Mouse (Mus musculus) megakaryocyte, embryonic 14.5 days (primary cell): ENCODE measurements at regions not wholly inside any gene's neighbourhood (a gene's known extent, or its start where the extent isn't known, plus 50 kb on each side); places are given as distances from the start of the nearest gene placed in this dataset.

ENCODE experiments used
- H3K27me3 ChIP-seq: replicated peaks from 2 replicates; pipeline ENCODE3; 2012; ENCODE audit warnings: inconsistent platforms
- H3K36me3 ChIP-seq: replicated peaks from 2 replicates; pipeline ENCODE3; 2012; ENCODE audit warnings: low read length, inconsistent platforms, mixed read lengths
- H3K4me1 ChIP-seq: 2 replicates; pipeline ENCODE4 v1.6.1; 2012; ENCODE audit warnings: inconsistent platforms
- H3K4me3 ChIP-seq: replicated peaks from 2 replicates; pipeline ENCODE3; 2012; ENCODE audit warnings: moderate library complexity, mild to moderate bottlenecking, inconsistent platforms
- H3K9me3 ChIP-seq: 2 replicates; pipeline ENCODE4 v1.6.1; 2012; ENCODE audit warnings: inconsistent platforms
- FLI1 ChIP-seq: IDR thresholded peaks from 2 replicates; pipeline ENCODE4 v1.6.1; 2012; ENCODE audit warnings: low read length, inconsistent platforms, mixed read lengths
- GATA1 ChIP-seq: IDR thresholded peaks from 3 replicates; pipeline ENCODE4 v1.6.1; 2012; ENCODE audit warnings: mixed read lengths, low read length, inconsistent platforms, borderline replicate concordance

GRCm38 (mm10) chr15:25305801-25306200 lies 107.8 kb downstream of the Basp1 start:
- Histone ChIP-seq H3K4me3 (no peak overlapping the region), H3K4me1 (peaks cover 20% of the 10 kb centered on the region)

GRCm38 (mm10) chr15:25303379-25303778 lies 110.2 kb downstream of the Basp1 start:
- H3K9me3 ChIP-seq = no peaks in the 10 kb centered on the region
- no peaks in the 10 kb centered on the region for H3K36me3 ChIP-seq
- H3K27me3 ChIP-seq = no peaks in the 10 kb centered on the region
- TF ChIP-seq FLI1 = no peak
- TF ChIP-seq GATA1 = no peak
- no peak overlapping the region for H3K4me3 ChIP-seq
- H3K4me1 ChIP-seq = peaks cover 30% of the 10 kb centered on the region

More at GRCm38 (mm10) chr15:25305801-25306200, 107.8 kb downstream of the Basp1 start:
- Histone ChIP-seq H3K27me3 (no peaks in the 10 kb centered on the region), H3K9me3 (no peaks in the 10 kb centered on the region), H3K36me3 (no peaks in the 10 kb centered on the region)
- no peak for TF ChIP-seq FLI1
- TF ChIP-seq GATA1 = no peak

- Histone ChIP-seq H3K9me3 (no peaks in the 10 kb centered on the region), H3K36me3 (no peaks in the 10 kb centered on the region), H3K27me3 (no peaks in the 10 kb centered on the region), H3K4me1 (peaks cover 36% of the 10 kb centered on the region), H3K4me3 (peak overlapping the region; percentile 43)
- TF ChIP-seq FLI1 (no peak), GATA1 (no peak)
These were observed 110.8 kb downstream of the Basp1 start for GRCm38 (mm10) chr15:25302671-25303294.

- Histone ChIP-seq H3K36me3 (no peaks in the 10 kb centered on the region), H3K27me3 (no peaks in the 10 kb centered on the region), H3K9me3 (no peaks in the 10 kb centered on the region), H3K4me3 (no peak overlapping the region), H3K4me1 (peaks cover 42% of the 10 kb centered on the region)
- TF ChIP-seq FLI1 (no peak), GATA1 (no peak)
These were observed 111.8 kb downstream of the Basp1 start for GRCm38 (mm10) chr15:25301810-25302209.

GRCm38 (mm10) chr15:25297278-25297677 lies 116.3 kb downstream of the Basp1 start:
- TF ChIP-seq GATA1 = no peak
- no peak for TF ChIP-seq FLI1
- Histone ChIP-seq H3K27me3 (peaks cover 3% of the 10 kb centered on the region), H3K36me3 (no peaks in the 10 kb centered on the region), H3K9me3 (no peaks in the 10 kb centered on the region), H3K4me3 (no peak overlapping the region), H3K4me1 (peaks cover 36% of the 10 kb centered on the region)

- H3K27me3 ChIP-seq = peaks cover 3% of the 10 kb centered on the region
- H3K4me3 ChIP-seq = no peak overlapping the region
- H3K9me3 ChIP-seq = no peaks in the 10 kb centered on the region
- no peaks in the 10 kb centered on the region for H3K36me3 ChIP-seq
- TF ChIP-seq FLI1 (no peak), GATA1 (no peak)
- peaks cover 32% of the 10 kb centered on the region for H3K4me1 ChIP-seq
These were observed 116.8 kb downstream of the Basp1 start for GRCm38 (mm10) chr15:25296714-25297113.

- peaks cover 3% of the 10 kb centered on the region for H3K27me3 ChIP-seq
- no peaks in the 10 kb centered on the region for H3K9me3 ChIP-seq
- no peak overlapping the region for H3K4me3 ChIP-seq
- H3K4me1 ChIP-seq = peaks cover 27% of the 10 kb centered on the region
- no peak for TF ChIP-seq GATA1
- TF ChIP-seq FLI1 = 0 out of 2 replicates have a peak, but pooled peaks have one; percentile 6
- no peaks in the 10 kb centered on the region for H3K36me3 ChIP-seq
These were observed 117.8 kb downstream of the Basp1 start for GRCm38 (mm10) chr15:25295753-25296152.

- H3K4me1 ChIP-seq = peaks cover 11% of the 10 kb centered on the region
- TF ChIP-seq GATA1 = no peak
- TF ChIP-seq FLI1 = no peak
- no peak overlapping the region for H3K4me3 ChIP-seq
- H3K9me3 ChIP-seq = no peaks in the 10 kb centered on the region
- H3K36me3 ChIP-seq = no peaks in the 10 kb centered on the region
- H3K27me3 ChIP-seq = peaks cover 3% of the 10 kb centered on the region
These were observed 122.3 kb downstream of the Basp1 start for GRCm38 (mm10) chr15:25291231-25291691.

- peaks cover 5% of the 10 kb centered on the region for H3K4me1 ChIP-seq
- no peaks in the 10 kb centered on the region for H3K9me3 ChIP-seq
- peak overlapping the region; percentile 73 for H3K4me3 ChIP-seq
- no peaks in the 10 kb centered on the region for H3K27me3 ChIP-seq
- H3K36me3 ChIP-seq = no peaks in the 10 kb centered on the region
- TF ChIP-seq GATA1 = no peak
- TF ChIP-seq FLI1 = no peak
These were observed 125.7 kb downstream of the Basp1 start for GRCm38 (mm10) chr15:25287850-25288249.

- no peaks in the 10 kb centered on the region for H3K27me3 ChIP-seq
- no peaks in the 10 kb centered on the region for H3K36me3 ChIP-seq
- no peak overlapping the region for H3K4me3 ChIP-seq
- no peaks in the 10 kb centered on the region for H3K9me3 ChIP-seq
- peaks cover 10% of the 10 kb centered on the region for H3K4me1 ChIP-seq
- TF ChIP-seq FLI1 (no peak), GATA1 (no peak)
These were observed 129.0 kb downstream of the Basp1 start for GRCm38 (mm10) chr15:25284354-25285199.
